Mouse (Mus musculus) intestine, postnatal 0 days (tissue): Measurements from ENCODE around the gene Cog4. TPM values are rescaled to one million over a fixed set of nuclear protein-coding genes. Genes with fewer than 3 reads are reported as not detected.

ENCODE experiments used
- ATAC-seq: fragments of 200-750 bp; cut with Nextera tagmentation; 2 replicates; pipeline ENCODE4 v1.8.0; 2017; ENCODE audit warnings: mild to moderate bottlenecking, moderate TSS enrichment, moderate library complexity
- H3K27ac ChIP-seq: fragments of 300-500 bp; sonication (generic); 2 replicates; pipeline ENCODE4 v1.5.1; 2014; ENCODE audit warnings: mild to moderate bottlenecking, low read depth, low read length, moderate library complexity
- H3K27me3 ChIP-seq: fragments of 300-500 bp; sonication (generic); replicated peaks from 2 replicates; pipeline ENCODE4 v1.6.1; 2014; ENCODE audit warnings: low read length, mixed read lengths; ENCODE audit not compliant: control insufficient read depth, insufficient read depth
- H3K36me3 ChIP-seq: fragments of 300-500 bp; sonication (generic); 2 replicates; pipeline ENCODE4 v1.6.1; 2014; ENCODE audit warnings: mild to moderate bottlenecking, moderate library complexity; ENCODE audit not compliant: control insufficient read depth, insufficient read depth
- H3K4me1 ChIP-seq: fragments of 300-500 bp; sonication (generic); replicated peaks from 2 replicates; pipeline ENCODE4 v1.6.1; 2014; ENCODE audit warnings: antibody characterized with exemption, low read length, mixed read lengths; ENCODE audit not compliant: control insufficient read depth, insufficient read depth
- H3K4me2 ChIP-seq: fragments of 300-500 bp; sonication (generic); replicated peaks from 2 replicates; pipeline ENCODE4 v1.6.1; 2014; ENCODE audit warnings: low read depth, mild to moderate bottlenecking, moderate library complexity
- H3K4me3 ChIP-seq: fragments of 300-500 bp; sonication (generic); 2 replicates; pipeline ENCODE4 v1.5.1; 2014; ENCODE audit warnings: low read depth, low read length
- H3K9ac ChIP-seq: fragments of 300-500 bp; sonication (generic); 2 replicates; pipeline ENCODE4 v1.6.1; 2014; ENCODE audit warnings: mild to moderate bottlenecking, low read depth, low read length
- H3K9me3 ChIP-seq: fragments of 300-500 bp; sonication (generic); 2 replicates; pipeline ENCODE4 v1.6.1; 2016; ENCODE audit warnings: mixed run types; ENCODE audit not compliant: control insufficient read depth
- CTCF ChIP-seq: sonication (generic); IDR thresholded peaks from 2 replicates; pipeline ENCODE4 v1.5.1; 2016; ENCODE audit warnings: low read depth, mild to moderate bottlenecking, control low read depth, antibody characterized with exemption, moderate library complexity
- WGBS: fragments of 180-500 bp; shearing (Covaris S2); extraction: QIAGEN DNeasy Blood & Tissue Kit; methylation state at CpG from one replicate; pipeline ENCODE4 v1.1.7; 2014; 5-methylcytosine and 5-hydroxymethylcytosine counted together
- polyA plus RNA-seq: library from polyadenylated mRNA; unstranded; fragments of >200 nt; fragmentation: Nextera tagmentation; extraction: Ambion mirVana; gene quantifications from 2 replicates; pipeline ENCODE4 v1.2.1, GENCODE M21; 2015

Cog4 gene
- polyA plus RNA-seq, 1 experiment from 2014 or later = 40.2 TPM

DNA sequence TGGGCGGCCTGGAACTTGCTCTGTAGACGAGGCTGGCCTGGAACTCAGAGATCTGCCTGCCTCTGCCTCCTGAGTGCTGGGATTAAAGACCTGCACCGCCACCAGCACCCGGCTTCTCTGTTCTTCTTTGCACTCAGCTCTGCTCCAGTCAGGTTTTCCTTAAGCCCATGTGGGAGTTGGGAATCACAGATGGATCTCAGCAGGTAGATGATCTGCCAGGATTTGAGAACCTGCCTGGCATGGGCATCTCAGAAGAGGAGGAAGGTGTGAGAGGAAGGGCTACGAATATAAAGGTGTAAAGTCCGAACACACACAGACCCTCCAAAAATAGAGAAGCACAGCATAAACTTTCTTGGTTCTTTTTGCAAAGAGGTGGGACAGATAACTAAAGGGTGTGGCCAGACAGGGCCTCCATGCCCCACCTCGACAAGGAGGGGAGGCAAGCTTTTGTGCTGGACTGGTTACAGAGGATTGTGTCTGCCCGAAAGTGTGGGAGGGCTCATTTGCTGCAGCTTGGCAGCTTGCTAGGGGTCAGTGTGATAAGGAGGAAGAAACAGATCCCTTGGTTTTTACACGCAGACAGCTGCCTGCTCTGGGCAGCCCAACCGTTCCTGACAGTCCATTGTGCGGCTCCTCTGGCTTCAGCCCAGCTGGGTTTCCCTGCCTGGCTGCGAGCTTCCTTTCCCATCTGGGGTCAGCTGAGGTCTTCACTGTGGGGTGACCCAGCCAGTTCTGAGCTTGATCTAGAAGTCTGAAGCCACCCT lies 85.0 kb downstream of the Cog4 start:
- H3K9me3 ChIP-seq = no peaks in the 10 kb centered on the region
- H3K4me2 ChIP-seq = no peak overlapping the region
- no peak for ATAC-seq
- no peak for TF ChIP-seq CTCF
- 54% methylated on average over 12 of the region's 12 CpGs for WGBS
- no peaks in the 10 kb centered on the region for H3K27me3 ChIP-seq
- no peak overlapping the region for H3K9ac ChIP-seq
- H3K27ac ChIP-seq = no peak overlapping the region
- no peaks in the 10 kb centered on the region for H3K36me3 ChIP-seq
- H3K4me3 ChIP-seq = no peak overlapping the region
- 0 out of 2 replicates have a peak, but pooled peaks cover 3% of the 10 kb centered on the region for H3K4me1 ChIP-seq

Other genes starting within 250 kb of the Cog4 start
- 14.4 and 14.8 TPM in 2 replicates for gene Vac14, start 228.0 kb upstream of the Cog4 start, polyA plus RNA-seq
- gene Mtss1l, start 125.1 kb upstream of the Cog4 start, polyA plus RNA-seq = 4.2 and 4.4 TPM in 2 replicates
- gene Il34, start 40.7 kb upstream of the Cog4 start, polyA plus RNA-seq = 2.7 and 3.0 TPM in 2 replicates
- gene Sf3b3, start 187 bp downstream of the Cog4 start, polyA plus RNA-seq = 29.7 and 33.4 TPM in 2 replicates
- gene Fuk, start 55.9 kb downstream of the Cog4 start, polyA plus RNA-seq = 6.2 and 6.9 TPM in 2 replicates
- gene St3gal2, start 73.3 kb downstream of the Cog4 start, polyA plus RNA-seq = 4.9 and 5.1 TPM in 2 replicates
- gene Ddx19a, start 151.2 kb downstream of the Cog4 start, polyA plus RNA-seq = 8.0 and 8.9 TPM in 2 replicates
- gene Ddx19b, start 185.2 kb downstream of the Cog4 start, polyA plus RNA-seq = 3.4 and 4.5 TPM in 2 replicates
- gene Aars, start 186.5 kb downstream of the Cog4 start, polyA plus RNA-seq = 30.0 and 30.7 TPM in 2 replicates
- gene Exosc6, start 209.7 kb downstream of the Cog4 start, polyA plus RNA-seq = 7.3 and 8.4 TPM in 2 replicates
- gene Clec18a, start 245.8 kb downstream of the Cog4 start, polyA plus RNA-seq = not detected in 2 replicates
- 4.3 and 4.7 TPM in 2 replicates for gene Pdpr, start 248.0 kb downstream of the Cog4 start, polyA plus RNA-seq